Mouse (Mus musculus) hindbrain, embryonic 14.5 days (tissue): Measurements from ENCODE around the gene Ctnnd2. TPM values are rescaled to one million over a fixed set of nuclear protein-coding genes. Genes with fewer than 3 reads are reported as not detected.
A peak's percentile ranks its signal among the peaks of the same experiment; 100 is the strongest.

Experiments
- ATAC-seq: fragments of 200-750 bp; cut with Nextera tagmentation; 2 replicates; pipeline ENCODE4 v1.8.0; 2017; ENCODE audit warnings: moderate number of reproducible peaks, mild to moderate bottlenecking, moderate TSS enrichment, moderate library complexity; ENCODE audit not compliant: low FRiP score
- DNase-seq: peaks from one replicate; pipeline ENCODE4 v3.0.0-alpha.2; 2015; ENCODE audit warnings: low spot score
- H3K27ac ChIP-seq: fragments of 300-500 bp; sonication (generic); 2 replicates; pipeline ENCODE4 v1.5.1; 2014; ENCODE audit warnings: mild to moderate bottlenecking, moderate library complexity
- H3K27me3 ChIP-seq: fragments of 300-500 bp; sonication (generic); 2 replicates; pipeline ENCODE4 v1.6.1; 2014; ENCODE audit warnings: mild to moderate bottlenecking, low read length, mixed read lengths; ENCODE audit not compliant: control insufficient read depth, insufficient read depth
- H3K36me3 ChIP-seq: fragments of 300-500 bp; sonication (generic); replicated peaks from 2 replicates; pipeline ENCODE4 v1.6.1; 2014; ENCODE audit not compliant: control insufficient read depth, insufficient read depth
- H3K4me1 ChIP-seq: fragments of 300-500 bp; sonication (generic); replicated peaks from 2 replicates; pipeline ENCODE4 v1.6.1; 2014; ENCODE audit warnings: antibody characterized with exemption, low read length, mixed read lengths; ENCODE audit not compliant: control insufficient read depth, insufficient read depth
- H3K4me2 ChIP-seq: fragments of 300-500 bp; sonication (generic); replicated peaks from 2 replicates; pipeline ENCODE4 v1.6.1; 2014; ENCODE audit warnings: mild to moderate bottlenecking, moderate library complexity
- H3K4me3 ChIP-seq: fragments of 300-500 bp; sonication (generic); replicated peaks from 2 replicates; pipeline ENCODE4 v1.5.1; 2014; ENCODE audit warnings: mild to moderate bottlenecking, low read length
- H3K9ac ChIP-seq: fragments of 300-500 bp; sonication (generic); 2 replicates; pipeline ENCODE4 v1.6.1; 2014
- H3K9me3 ChIP-seq: fragments of 300-500 bp; sonication (generic); 2 replicates; pipeline ENCODE4 v1.6.1; 2016; ENCODE audit warnings: low read length; ENCODE audit not compliant: control insufficient read depth
- WGBS: fragments of 180-500 bp; shearing (Covaris S2); extraction: QIAGEN DNeasy Blood & Tissue Kit; methylation state at CpG from one replicate; pipeline ENCODE4 v1.1.7; 2014; 5-methylcytosine and 5-hydroxymethylcytosine counted together
- polyA plus RNA-seq: library from polyadenylated mRNA; unstranded; fragments of >200 nt; fragmentation: Nextera tagmentation; extraction: Ambion mirVana; gene quantifications from 2 replicates; pipeline ENCODE4 v1.2.1, GENCODE M21; 2014

The Ctnnd2 gene
- polyA plus RNA-seq, 1 experiment from 2014 or later = 64.2 TPM

GRCm38 (mm10) chr15:30278610-30279009, 106.2 kb downstream of the Ctnnd2 start:
- H3K9me3 ChIP-seq = no peaks in the 10 kb centered on the region
- ATAC-seq = no peak
- no peak for DNase-seq
- 56% methylated on average over 4 of the region's 4 CpGs for WGBS
- no peak overlapping the region for H3K4me2 ChIP-seq
- H3K4me1 ChIP-seq = no peaks in the 10 kb centered on the region
- no peak overlapping the region for H3K4me3 ChIP-seq
- H3K27me3 ChIP-seq = no peaks in the 10 kb centered on the region
- no peaks in the 10 kb centered on the region for H3K36me3 ChIP-seq
- H3K27ac ChIP-seq = no peak overlapping the region
- no peak overlapping the region for H3K9ac ChIP-seq

DNA sequence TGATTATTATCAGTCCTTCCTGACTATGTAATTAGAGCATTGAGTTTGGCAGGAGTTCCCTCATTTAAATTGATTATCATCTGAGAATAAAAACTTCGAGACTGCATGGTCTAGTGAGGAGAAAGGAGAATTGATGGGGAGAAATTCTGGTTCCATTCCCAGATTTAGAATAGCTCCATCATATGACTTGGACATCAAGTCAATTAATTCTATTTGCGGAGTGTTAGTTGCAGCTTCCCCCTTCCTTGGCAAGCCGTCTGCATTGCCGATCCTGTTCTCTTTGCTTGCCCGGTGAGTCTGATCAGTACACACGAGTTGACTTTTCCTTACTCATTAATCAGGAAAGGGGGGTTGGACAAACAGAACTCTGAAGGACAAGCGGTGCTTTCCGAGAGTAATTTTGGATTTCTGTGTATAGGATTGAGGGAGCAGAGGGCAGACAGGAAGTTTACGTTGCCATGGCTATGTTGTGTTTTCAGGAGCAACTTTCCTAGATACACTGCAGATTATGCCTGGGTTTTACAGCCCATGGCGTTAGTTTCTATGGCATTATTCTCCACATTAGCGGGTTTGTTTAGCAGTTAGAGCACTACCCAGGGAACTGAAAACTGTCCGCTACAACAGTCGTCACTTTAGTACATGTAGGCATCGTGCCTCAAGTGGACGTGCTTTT, 113.3 kb downstream of the Ctnnd2 start:
- no peak for DNase-seq
- ATAC-seq = peak; percentile 58; the same call in 1 of the 2 replicates
- Histone ChIP-seq H3K27me3 (no peaks in the 10 kb centered on the region), H3K9me3 (no peaks in the 10 kb centered on the region), H3K4me1 (no peaks in the 10 kb centered on the region), H3K27ac (peak overlapping the region; percentile 10; the same call in 1 of the 2 replicates), H3K4me2 (peak overlapping the region; percentile 23), H3K36me3 (no peaks in the 10 kb centered on the region), H3K4me3 (no peak overlapping the region), H3K9ac (no peak overlapping the region)
- 79% methylated on average over 15 of the region's 15 CpGs for WGBS

- Histone ChIP-seq H3K36me3 (no peaks in the 10 kb centered on the region), H3K4me3 (no peak overlapping the region), H3K27ac (peak overlapping the region; percentile 10; the same call in 1 of the 2 replicates), H3K4me1 (no peaks in the 10 kb centered on the region), H3K9ac (no peak overlapping the region), H3K27me3 (no peaks in the 10 kb centered on the region), H3K4me2 (peak overlapping the region; percentile 23), H3K9me3 (no peaks in the 10 kb centered on the region)
- 73% methylated on average over 7 of the region's 7 CpGs for WGBS
- DNase-seq (peak; percentile 28), ATAC-seq (peak; percentile 68; the same call in 1 of the 2 replicates)
Observed at GRCm38 (mm10) chr15:30286245-30286642, 113.9 kb downstream of the Ctnnd2 start.

- H3K27me3 ChIP-seq = no peaks in the 10 kb centered on the region
Observed at GRCm38 (mm10) chr15:30302824-30303223, 130.4 kb downstream of the Ctnnd2 start.

DNA sequence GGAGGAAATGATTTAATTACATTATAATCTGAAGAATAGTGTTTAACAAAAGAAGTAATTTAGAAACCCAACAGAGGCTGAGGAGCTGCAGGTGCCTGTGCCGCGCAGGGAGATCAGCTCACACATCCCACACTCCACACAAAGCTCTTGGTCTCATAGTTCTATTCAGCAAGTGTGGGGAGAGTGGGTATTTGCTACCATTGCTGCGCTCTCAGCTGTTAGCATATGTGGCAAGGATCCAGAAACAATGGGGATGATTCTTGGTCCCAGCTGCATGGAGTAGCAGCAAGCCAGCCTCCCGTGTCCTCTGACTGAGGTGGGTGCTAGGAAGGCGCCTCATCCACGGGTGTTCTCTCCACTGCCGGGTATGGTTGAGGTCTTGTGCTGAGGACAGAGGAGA, 134.0 kb downstream of the Ctnnd2 start:
- Histone ChIP-seq H3K4me2 (no peak overlapping the region), H3K36me3 (no peaks in the 10 kb centered on the region)
- WGBS = 87% methylated on average over 7 of the region's 7 CpGs

More at GRCm38 (mm10) chr15:30302824-30303223, 130.4 kb downstream of the Ctnnd2 start:
- Histone ChIP-seq H3K4me2 (no peak overlapping the region), H3K36me3 (no peaks in the 10 kb centered on the region), H3K27ac (no peak overlapping the region), H3K4me1 (no peaks in the 10 kb centered on the region), H3K9ac (no peak overlapping the region), H3K9me3 (peaks cover 7% of the 10 kb centered on the region; the same call in 1 of the 2 replicates), H3K4me3 (no peak overlapping the region)
- no peak for DNase-seq
- WGBS = 75% methylated on average over 2 of the region's 2 CpGs
- no peak for ATAC-seq

GRCm38 (mm10) chr15:30322543-30322942, 150.2 kb downstream of the Ctnnd2 start:
- Histone ChIP-seq H3K4me1 (no peaks in the 10 kb centered on the region), H3K27me3 (no peaks in the 10 kb centered on the region), H3K9ac (no peak overlapping the region), H3K4me3 (no peak overlapping the region), H3K9me3 (peaks cover 3% of the 10 kb centered on the region; the same call in 1 of the 2 replicates), H3K36me3 (no peaks in the 10 kb centered on the region), H3K4me2 (no peak overlapping the region), H3K27ac (no peak overlapping the region)
- ATAC-seq (no peak), DNase-seq (no peak)
- 85% methylated on average over 2 of the region's 2 CpGs for WGBS

More for the DNA sequence above, 134.0 kb downstream of the Ctnnd2 start:
- Histone ChIP-seq H3K27me3 (no peaks in the 10 kb centered on the region), H3K4me3 (no peak overlapping the region), H3K9me3 (peaks cover 7% of the 10 kb centered on the region; the same call in 1 of the 2 replicates), H3K9ac (no peak overlapping the region), H3K27ac (no peak overlapping the region), H3K4me1 (no peaks in the 10 kb centered on the region)
- ATAC-seq = peak; percentile 59; the same call in 1 of the 2 replicates
- no peak for DNase-seq

DNA sequence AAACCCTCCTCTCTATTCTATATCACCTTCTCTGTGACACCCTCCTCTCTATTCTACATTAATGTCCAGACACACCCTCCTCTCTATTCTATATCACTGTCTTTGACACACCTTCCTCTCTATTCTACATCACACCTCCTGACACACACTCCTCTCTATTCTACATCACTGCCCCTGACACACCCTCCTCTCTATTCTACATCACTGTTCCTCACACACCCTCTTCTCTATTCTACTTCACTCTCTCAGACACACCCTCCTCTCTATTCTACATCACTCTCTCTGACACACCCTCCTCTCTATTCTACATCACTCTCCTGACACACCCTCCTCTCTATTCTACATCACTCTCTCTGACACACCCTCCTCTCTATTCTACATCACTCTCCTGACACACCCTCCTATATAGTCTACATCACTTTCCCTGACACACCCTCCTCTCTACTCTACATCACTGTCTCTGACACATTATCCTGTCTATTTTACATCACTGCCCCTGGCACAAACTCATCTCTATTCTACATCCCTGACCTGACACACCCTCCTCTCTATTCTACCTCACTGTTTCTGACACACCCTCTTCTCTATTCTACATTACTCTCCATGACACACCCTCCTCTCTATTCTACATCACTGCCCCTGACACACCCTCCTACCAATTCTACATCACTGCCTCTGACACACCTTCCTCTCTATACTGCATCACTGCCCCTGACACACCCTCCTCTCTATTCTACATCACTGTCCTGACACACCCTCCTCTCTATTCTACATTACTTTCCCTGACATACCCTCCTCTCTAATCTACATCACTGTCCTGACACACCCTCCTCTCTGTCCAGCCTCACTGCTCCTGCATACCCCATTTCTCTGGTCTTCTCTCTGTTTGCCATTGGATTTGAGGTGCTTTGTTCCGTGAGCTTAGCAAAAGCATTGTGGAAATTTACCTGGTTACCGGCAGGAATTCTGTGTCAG, 161.2 kb downstream of the Ctnnd2 start:
- no peak for ATAC-seq
- H3K36me3 ChIP-seq = no peaks in the 10 kb centered on the region

DNA sequence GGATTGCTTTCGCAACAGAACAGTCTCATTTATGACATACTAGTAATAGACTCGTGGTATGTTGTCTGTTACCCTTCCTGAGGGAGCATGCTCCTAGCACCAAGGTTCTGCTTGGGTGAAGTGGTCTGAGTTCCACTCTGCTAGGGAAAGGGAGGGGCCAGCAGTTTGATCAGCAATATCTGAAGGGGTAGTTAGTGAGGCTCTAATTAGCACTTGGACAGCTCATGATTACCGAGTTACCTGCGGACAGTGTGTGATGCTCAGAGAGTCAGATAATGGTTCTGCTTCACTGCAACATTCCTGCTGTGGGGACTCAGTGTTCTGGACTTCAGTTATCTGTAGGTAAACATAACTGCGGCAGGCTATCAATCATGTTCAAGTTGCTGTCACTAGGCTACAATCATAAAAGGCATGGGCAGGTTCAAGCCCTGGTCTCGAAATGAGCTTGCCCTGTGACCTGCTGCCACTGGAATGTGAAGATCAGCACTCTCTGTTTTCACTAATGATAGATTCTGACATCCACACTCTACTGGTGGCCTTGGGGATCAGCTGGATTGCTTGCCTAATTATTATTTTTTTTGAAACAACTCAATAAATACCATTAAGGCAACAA, 166.3 kb downstream of the Ctnnd2 start:
- no peaks in the 10 kb centered on the region for H3K9me3 ChIP-seq
- no peak; the same call in 1 of the 2 replicates for ATAC-seq
- DNase-seq = no peak
- H3K4me2 ChIP-seq = no peak overlapping the region
- H3K36me3 ChIP-seq = no peaks in the 10 kb centered on the region
- H3K4me1 ChIP-seq = no peaks in the 10 kb centered on the region; the same call in 1 of the 2 replicates
- H3K9ac ChIP-seq = no peak overlapping the region
- no peak overlapping the region for H3K4me3 ChIP-seq
- H3K27me3 ChIP-seq = no peaks in the 10 kb centered on the region
- no peak overlapping the region for H3K27ac ChIP-seq
- WGBS = 65% methylated on average over 6 of the region's 6 CpGs

More for the DNA sequence above, 161.2 kb downstream of the Ctnnd2 start:
- DNase-seq = no peak
- Histone ChIP-seq H3K4me3 (no peak overlapping the region), H3K4me2 (no peak overlapping the region), H3K9me3 (no peaks in the 10 kb centered on the region), H3K9ac (no peak overlapping the region), H3K4me1 (no peaks in the 10 kb centered on the region), H3K27ac (no peak overlapping the region), H3K27me3 (no peaks in the 10 kb centered on the region)
- WGBS = 87% methylated on average over 2 of the region's 2 CpGs

- Histone ChIP-seq H3K4me2 (no peak overlapping the region), H3K4me1 (no peaks in the 10 kb centered on the region), H3K36me3 (no peaks in the 10 kb centered on the region), H3K27ac (no peak overlapping the region), H3K9ac (no peak overlapping the region), H3K9me3 (no peaks in the 10 kb centered on the region), H3K27me3 (no peaks in the 10 kb centered on the region), H3K4me3 (no peak overlapping the region)
- DNase-seq = no peak
- no peak for ATAC-seq
- WGBS = 96% methylated on average over 5 of the region's 5 CpGs
Observed at GRCm38 (mm10) chr15:30345754-30346153, 173.4 kb downstream of the Ctnnd2 start.
